Comparison of ENCODE assay signal across 14 mouse cellular contexts in the genomic region with DNA sequence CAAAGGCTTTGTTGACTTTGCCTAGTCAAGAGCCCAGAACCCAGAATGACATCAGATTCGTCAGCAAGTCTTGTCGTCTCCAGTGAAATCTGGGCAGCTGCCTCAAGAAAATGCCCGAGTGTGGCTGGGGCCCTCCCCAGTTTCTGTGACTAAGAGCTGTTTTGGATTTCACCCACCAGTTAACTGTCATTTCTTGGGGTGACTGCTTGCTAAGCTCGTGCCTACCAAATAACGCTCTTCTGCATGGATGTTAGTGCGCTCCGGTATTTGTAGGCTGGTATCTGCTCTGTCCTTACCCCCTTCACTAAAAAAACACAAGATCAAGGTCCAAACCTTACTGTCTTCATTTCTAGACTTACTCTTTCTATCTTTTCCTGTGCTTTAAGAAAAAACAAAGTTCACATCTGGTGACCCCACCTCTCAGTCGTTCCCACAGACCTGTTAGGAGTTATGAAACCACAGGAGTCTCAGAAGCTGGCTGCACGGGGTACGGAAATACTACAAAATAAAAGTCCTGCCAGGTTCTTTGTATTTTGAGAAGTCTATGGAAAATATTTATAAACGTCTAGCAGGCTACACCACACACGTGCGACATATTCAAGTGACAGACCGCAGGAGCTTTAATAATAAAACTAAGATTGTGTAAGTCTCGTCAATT. TPM values are rescaled to one million over a fixed set of nuclear protein-coding genes. Genes with fewer than 3 reads are reported as not detected.
DNase-seq lines count a peak whose midpoint lies in the region; ATAC-seq and TF ChIP-seq lines count a peak whose summit lies in the region.
"Had no signal": no experiment of that assay in that cellular context is flagged by ENCODE, and none has a peak within 500 bp of the region (broad histone marks: within the 10 kb centered on the region; RNA-seq: fewer than 3 reads in every experiment).

No protein-coding gene starts in this region.

- H3K4me3 ChIP-seq in lung, embryonic 14.5 days (ENCODE audit: low read depth, low read length) = no peak overlapping the region
- H3K4me3 ChIP-seq in limb, embryonic 10.5 days = no peak overlapping the region
- H3K4me3 ChIP-seq: embryonic facial prominence, embryonic 12.5 days; forebrain, embryonic 15.5 days had no signal

- 0 out of 2 replicates have a peak, but pooled peaks cover 4% of the 10 kb centered on the region for H3K4me1 ChIP-seq in lung, embryonic 14.5 days (ENCODE audit: insufficient read depth)
- peaks cover 64% of the 10 kb centered on the region for H3K4me1 ChIP-seq in limb, embryonic 10.5 days
- H3K4me1 ChIP-seq: forebrain, embryonic 15.5 days had no signal

- no peaks in the 10 kb centered on the region for H3K36me3 ChIP-seq in lung, embryonic 14.5 days (ENCODE audit: insufficient read depth)
- H3K36me3 ChIP-seq in limb, embryonic 10.5 days = no peaks in the 10 kb centered on the region
- H3K36me3 ChIP-seq: embryonic facial prominence, embryonic 12.5 days; forebrain, embryonic 15.5 days had no signal

- H3K9ac ChIP-seq in lung, embryonic 14.5 days = no peak overlapping the region
- H3K9ac ChIP-seq: embryonic facial prominence, embryonic 12.5 days; forebrain, embryonic 15.5 days had no signal

- ATAC-seq in lung, embryonic 14.5 days (ENCODE audit: insufficient read depth) = no peak
- peak; percentile 88 for ATAC-seq in activated CD4-positive, CD25-positive, alpha-beta regulatory T cell, adult 4 months
- ATAC-seq: forebrain, embryonic 15.5 days had no signal

- no peak overlapping the region for H3K4me2 ChIP-seq in lung, embryonic 14.5 days
- H3K4me2 ChIP-seq: embryonic facial prominence, embryonic 12.5 days; forebrain, embryonic 15.5 days; midbrain, embryonic 11.5 days had no signal

- TF ChIP-seq CTCF in lung, embryonic 14.5 days (IDR thresholded peaks at IDR 0.05; ENCODE audit: low read depth) = no peak

- no peaks in the 10 kb centered on the region for H3K9me3 ChIP-seq in lung, embryonic 14.5 days (ENCODE audit: low read depth, low read length)
- H3K9me3 ChIP-seq in limb, embryonic 10.5 days (replicated peaks) = no peaks in the 10 kb centered on the region
- H3K9me3 ChIP-seq: embryonic facial prominence, embryonic 12.5 days; forebrain, embryonic 15.5 days had no signal

- no peaks in the 10 kb centered on the region for H3K27me3 ChIP-seq in lung, embryonic 14.5 days (ENCODE audit: insufficient read depth, low read length)
- H3K27me3 ChIP-seq in limb, embryonic 10.5 days (ENCODE audit: low read depth, poor library complexity, severe bottlenecking) = peaks cover 14% of the 10 kb centered on the region; the same call in 1 of the 2 replicates
- H3K27me3 ChIP-seq: embryonic facial prominence, embryonic 12.5 days; forebrain, embryonic 15.5 days had no signal

- no peak overlapping the region for H3K27ac ChIP-seq in lung, embryonic 14.5 days (ENCODE audit: low read depth)
- H3K27ac ChIP-seq in limb, embryonic 10.5 days = peak overlapping the region; percentile 53; the same call in 1 of the 2 replicates
- H3K27ac ChIP-seq: embryonic facial prominence, embryonic 12.5 days; forebrain, embryonic 15.5 days had no signal

- peak; percentile 23 for DNase-seq in lung, embryonic 14.5 days
- no peak for DNase-seq in lung, postnatal 36 days
- DNase-seq in limb, embryonic 10.5 days (ENCODE audit: low spot score) = no peak
- peak; percentile 49 for DNase-seq in thymus, postnatal 25 days
- DNase-seq in ovary, postnatal 14 days (ENCODE audit: low spot score) = no peak
- no peak for DNase-seq in lung, postnatal 10 days
- DNase-seq: adrenal gland, postnatal 14 days; gastrocnemius, postnatal 36 days; heart, postnatal 14 days; kidney, adult 18-20 months had no signal

- 69% methylated on average over 15 of the region's 15 CpGs for WGBS in lung, embryonic 14.5 days
- 83% methylated on average over 15 of the region's 15 CpGs for WGBS in limb, embryonic 10.5 days

RNA-seq across cellular contexts. Expression of a gene that starts 5.5 kb away (rescaled TPM):
- polyA plus RNA-seq in lung, embryonic 14.5 days (2014; fragmentation: Nextera tagmentation; extraction: Ambion mirVana) = 1.5 and 1.6 TPM in 2 replicates
- polyA plus RNA-seq in activated CD4-positive, CD25-positive, alpha-beta regulatory T cell, adult 4 months (2017; shearing (Covaris generic)) = 1 to 10 TPM in 1 of 2 experiments, under 1 TPM in 1; 0.79 to 1.4 TPM
- 0.49 and 0.69 TPM in 2 replicates for polyA plus RNA-seq in limb, embryonic 10.5 days (2016; fragmentation: Nextera tagmentation; extraction: Ambion mirVana)

Comparison
In these comparisons a context has a peak if more than half of its experiments do, and no peak if none do; other contexts are left out.
1. DNase-seq: peak in lung, embryonic 14.5 days (single experiment) and thymus, postnatal 25 days (single experiment); none in lung, postnatal 36 days (single experiment), limb, embryonic 10.5 days (single experiment), ovary, postnatal 14 days (single experiment) and lung, postnatal 10 days (single experiment).